Mouse (Mus musculus) small intestine, adult 2 months (tissue): ENCODE measurements at regions not wholly inside any gene's neighbourhood (a gene's known extent, or its start where the extent isn't known, plus 50 kb on each side); places are given as distances from the start of the nearest gene placed in this dataset.

Experiments used
- H3K27ac ChIP-seq: fragments of 200-500 bp; 2 replicates; pipeline ENCODE4 v1.5.1; 2012; ENCODE audit warnings: low read depth, low read length, control low read depth, inconsistent platforms; ENCODE audit not compliant: insufficient read depth
- H3K27me3 ChIP-seq: fragments of 200-500 bp; 2 replicates; pipeline ENCODE4 v1.6.1; 2012; ENCODE audit warnings: mild to moderate bottlenecking, moderate library complexity, low read length, inconsistent platforms; ENCODE audit not compliant: control insufficient read depth, insufficient read depth
- H3K36me3 ChIP-seq: fragments of 200-500 bp; 2 replicates; pipeline ENCODE4 v1.6.1; 2012; ENCODE audit warnings: mild to moderate bottlenecking, low read length, control low read depth, inconsistent platforms; ENCODE audit not compliant: control insufficient read depth, insufficient read depth
- H3K4me1 ChIP-seq: fragments of 200-500 bp; 2 replicates; pipeline ENCODE4 v1.6.1; 2012; ENCODE audit warnings: low read length, inconsistent platforms, mixed read lengths; ENCODE audit not compliant: control insufficient read depth, insufficient read depth, insufficient read length
- H3K4me3 ChIP-seq: fragments of 200-500 bp; 2 replicates; pipeline ENCODE4 v1.5.1; 2012; ENCODE audit warnings: low read depth, mild to moderate bottlenecking, control low read depth, inconsistent platforms, low read length, moderate library complexity
- CTCF ChIP-seq: fragments of 200-500 bp; IDR thresholded peaks from 2 replicates; pipeline ENCODE4 v1.5.1; 2012; ENCODE audit warnings: low read depth, mild to moderate bottlenecking, control low read depth, inconsistent platforms, low read length, moderate library complexity, mixed read lengths; ENCODE audit not compliant: insufficient replicate concordance, insufficient read length; ENCODE audit errors: extremely low read depth
- POLR2A ChIP-seq: fragments of 200-500 bp; IDR thresholded peaks from 2 replicates; pipeline ENCODE4 v1.6.1; 2012; ENCODE audit warnings: low read depth, mild to moderate bottlenecking, control low read depth, inconsistent platforms, low read length, moderate library complexity
- WGBS: fragments of 180-500 bp; shearing (Covaris S2); methylation state at CpG from one replicate; pipeline ENCODE4 v1.1.7; 2018; 5-methylcytosine and 5-hydroxymethylcytosine counted together

DNA sequence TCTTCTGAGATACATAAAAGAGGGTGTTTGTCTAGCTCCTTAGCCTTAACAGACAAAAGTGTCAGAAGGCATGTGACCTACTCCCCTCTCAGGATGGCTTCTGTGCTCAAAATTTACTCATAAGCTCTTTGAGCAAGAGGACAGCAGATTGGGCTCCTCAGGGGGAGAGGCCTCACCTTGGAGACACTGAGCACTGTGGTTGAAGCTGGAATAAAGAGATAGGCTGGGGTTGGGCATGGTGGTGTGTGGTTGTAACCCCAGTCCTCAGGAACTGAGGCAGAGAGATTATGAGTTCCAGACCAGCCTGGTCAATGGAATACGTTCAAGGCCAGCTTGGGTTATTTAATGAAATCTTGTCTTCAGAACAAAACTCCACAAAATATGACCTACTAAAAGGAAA is 82.5 kb upstream of the Slc22a23 start:
- H3K4me3 ChIP-seq = no peak overlapping the region

GRCm38 (mm10) chr13:34424921-34425320 is 79.9 kb upstream of the Slc22a23 start:
- no peak overlapping the region for H3K27ac ChIP-seq
- no peak for TF ChIP-seq POLR2A
- TF ChIP-seq CTCF = no peak
- 59% methylated on average over 3 of the region's 3 CpGs for WGBS

More for the DNA sequence above, 82.5 kb upstream of the Slc22a23 start:
- no peaks in the 10 kb centered on the region for H3K4me1 ChIP-seq
- no peak overlapping the region for H3K27ac ChIP-seq
- TF ChIP-seq CTCF = no peak
- no peak for TF ChIP-seq POLR2A
- H3K27me3 ChIP-seq = no peaks in the 10 kb centered on the region
- no peaks in the 10 kb centered on the region for H3K36me3 ChIP-seq
- 96% methylated on average over 1 of the region's 1 CpGs for WGBS

GRCm38 (mm10) chr13:34421644-34422043 is 76.7 kb upstream of the Slc22a23 start:
- H3K4me1 ChIP-seq = no peaks in the 10 kb centered on the region
- no peak overlapping the region for H3K27ac ChIP-seq
- 85% methylated on average over 3 of the region's 3 CpGs for WGBS
- TF ChIP-seq POLR2A (no peak), CTCF (no peak)
- H3K4me3 ChIP-seq = no peak overlapping the region
- no peaks in the 10 kb centered on the region for H3K27me3 ChIP-seq
- H3K36me3 ChIP-seq = no peaks in the 10 kb centered on the region

More at GRCm38 (mm10) chr13:34424921-34425320, 79.9 kb upstream of the Slc22a23 start:
- Histone ChIP-seq H3K4me1 (no peaks in the 10 kb centered on the region), H3K4me3 (no peak overlapping the region), H3K27me3 (no peaks in the 10 kb centered on the region), H3K36me3 (no peaks in the 10 kb centered on the region)

DNA sequence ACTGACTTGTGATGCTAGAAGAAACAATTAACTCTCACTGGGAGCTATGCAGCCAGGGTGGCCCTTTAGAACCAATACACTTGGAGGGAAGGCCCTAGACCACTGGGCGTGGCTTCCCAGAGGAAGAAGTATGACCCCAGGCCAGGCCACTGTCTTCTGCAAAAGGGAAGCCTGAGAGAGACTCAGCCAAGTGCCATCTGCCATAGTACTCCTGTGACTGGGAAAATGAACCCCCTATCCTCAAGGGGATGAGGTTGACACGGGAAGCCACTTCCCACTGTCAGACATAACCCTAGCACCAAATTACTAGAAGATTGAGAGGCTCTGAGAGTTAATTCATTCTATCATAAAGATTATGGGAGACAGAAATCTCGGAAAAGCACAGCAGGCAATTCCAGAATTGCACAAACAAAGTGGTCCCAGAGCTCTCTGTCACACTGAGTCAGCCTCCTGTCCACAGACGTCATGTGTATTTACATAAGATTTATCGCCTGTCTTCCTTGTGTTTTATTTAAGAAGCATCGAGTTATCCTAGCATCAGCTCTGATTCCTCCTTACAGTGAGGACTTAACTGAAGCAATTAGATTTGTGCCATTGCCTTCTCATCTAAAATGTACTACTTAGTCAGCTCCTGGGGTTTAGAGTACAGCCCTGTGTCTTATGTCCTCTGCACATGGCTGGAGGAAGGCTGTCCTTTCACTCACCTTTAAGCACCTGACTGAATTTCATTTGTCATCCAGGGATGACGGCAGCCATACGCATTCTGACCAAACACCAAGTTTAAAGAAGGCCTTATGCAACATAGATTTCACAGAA is 75.6 kb upstream of the Slc22a23 start:
- H3K36me3 ChIP-seq = no peaks in the 10 kb centered on the region
- H3K4me3 ChIP-seq = no peak overlapping the region
- no peaks in the 10 kb centered on the region for H3K27me3 ChIP-seq
- no peaks in the 10 kb centered on the region for H3K4me1 ChIP-seq
- H3K27ac ChIP-seq = no peak overlapping the region
- 55% methylated on average over 8 of the region's 8 CpGs for WGBS
- TF ChIP-seq CTCF (no peak), POLR2A (no peak)

- H3K36me3 ChIP-seq = no peaks in the 10 kb centered on the region
- 76% methylated on average over 3 of the region's 3 CpGs for WGBS
- no peak for TF ChIP-seq CTCF
- TF ChIP-seq POLR2A = no peak
- H3K4me1 ChIP-seq = no peaks in the 10 kb centered on the region
- H3K27me3 ChIP-seq = no peaks in the 10 kb centered on the region
- no peak overlapping the region for H3K27ac ChIP-seq
- no peak overlapping the region for H3K4me3 ChIP-seq
Observed at GRCm38 (mm10) chr13:34419061-34419460, 74.1 kb upstream of the Slc22a23 start.

GRCm38 (mm10) chr13:34416603-34417002 is 71.6 kb upstream of the Slc22a23 start:
- Histone ChIP-seq H3K27me3 (no peaks in the 10 kb centered on the region), H3K4me3 (no peak overlapping the region), H3K27ac (no peak overlapping the region), H3K36me3 (no peaks in the 10 kb centered on the region), H3K4me1 (no peaks in the 10 kb centered on the region)
- 70% methylated on average over 2 of the region's 2 CpGs for WGBS
- TF ChIP-seq POLR2A = no peak
- TF ChIP-seq CTCF = no peak

DNA sequence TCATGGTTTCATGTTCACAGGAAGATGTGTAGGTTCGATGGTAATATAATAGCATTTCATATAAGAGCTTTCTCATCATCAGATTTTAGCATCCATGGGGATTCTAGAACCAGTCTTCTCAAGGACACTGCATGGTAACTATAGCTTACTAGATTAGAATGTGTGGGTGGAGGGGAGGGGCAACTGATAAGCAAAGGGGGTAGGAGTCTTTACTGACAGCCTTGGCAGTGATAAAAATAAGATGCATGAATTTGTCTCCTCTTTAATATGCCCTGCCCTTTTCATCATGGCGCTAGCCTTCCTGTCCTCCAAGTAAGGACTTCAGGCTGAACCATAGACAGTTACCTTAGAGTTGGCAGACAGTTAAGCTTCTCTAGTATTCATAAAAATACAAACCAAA is 69.6 kb upstream of the Slc22a23 start:
- TF ChIP-seq POLR2A (no peak), CTCF (no peak)
- Histone ChIP-seq H3K36me3 (no peaks in the 10 kb centered on the region), H3K27ac (no peak overlapping the region), H3K4me1 (no peaks in the 10 kb centered on the region), H3K4me3 (no peak overlapping the region), H3K27me3 (no peaks in the 10 kb centered on the region)
- WGBS = 83% methylated on average over 2 of the region's 2 CpGs
